Mouse (Mus musculus): ENCODE data around the gene Endog. TPM values are rescaled to one million over a fixed set of nuclear protein-coding genes. Genes with fewer than 3 reads are reported as not detected.
"Not testable (repeated sequence)": the region's sequence is repeated elsewhere in the genome, so short reads cannot be mapped to it uniquely, and the experiment has no call there.

The Endog gene
- polyA plus RNA-seq (2014; fragmentation: Nextera tagmentation; extraction: Ambion mirVana): 29.8 and 31.0 TPM in 2 replicates

GRCm38 (mm10) chr2:30171371-30171996 lies at the start of gene Endog:
Gene Endog (plus strand): TSS chr2:30171493.
- ATAC-seq (ENCODE audit: low FRiP score): peak; percentile 96
- peak within 1 kb of the TSS; percentile 93 for H3K4me2 ChIP-seq (replicated peaks)
- H3K4me3 ChIP-seq (replicated peaks; ENCODE audit: low read length): peak within 1 kb of the TSS; percentile 63
- WGBS: under 1% methylated on average over 74 of the region's 75 CpGs
- peak; percentile 88 for DNase-seq (ENCODE audit: low spot score)
- H3K27me3 ChIP-seq (ENCODE audit: control insufficient read depth, insufficient read depth, low read length): no peaks in the 10 kb centered on the region
- peak within 1 kb of the TSS; percentile 86 for H3K9ac ChIP-seq
- peak within 1 kb of the TSS; percentile 94 for H3K27ac ChIP-seq
- peaks cover 10% of the 10 kb centered on the region for H3K4me1 ChIP-seq (replicated peaks; ENCODE audit: control insufficient read depth, insufficient read depth, low read length)
- H3K9me3 ChIP-seq (ENCODE audit: control insufficient read depth, low read length): peaks cover 6% of the 10 kb centered on the region
- peaks cover 38% of the 10 kb centered on the region for H3K36me3 ChIP-seq (replicated peaks; ENCODE audit: control insufficient read depth, insufficient read depth)

- ATAC-seq (ENCODE audit: low FRiP score) (no peak), DNase-seq (ENCODE audit: low spot score) (no peak)
- peak overlapping the region; percentile 78; the same call in 1 of the 2 replicates for H3K9ac ChIP-seq
- H3K27ac ChIP-seq: no peak overlapping the region
- no peaks in the 10 kb centered on the region for H3K9me3 ChIP-seq (ENCODE audit: control insufficient read depth, low read length)
- peak overlapping the region; percentile 57; the same call in 1 of the 2 replicates for H3K4me3 ChIP-seq (replicated peaks; ENCODE audit: low read length)
- H3K27me3 ChIP-seq (ENCODE audit: control insufficient read depth, insufficient read depth, low read length): no peaks in the 10 kb centered on the region
- WGBS: 87% methylated on average over 5 of the region's 5 CpGs
- peaks cover 30% of the 10 kb centered on the region for H3K4me1 ChIP-seq (replicated peaks; ENCODE audit: control insufficient read depth, insufficient read depth, low read length)
- H3K36me3 ChIP-seq (replicated peaks; ENCODE audit: control insufficient read depth, insufficient read depth): peaks cover 9% of the 10 kb centered on the region; the same call in 1 of the 2 replicates
- H3K4me2 ChIP-seq (replicated peaks): peak overlapping the region; percentile 58
Observed at GRCm38 (mm10) chr2:30122766-30123165, 48.5 kb upstream of the Endog start.

- Histone ChIP-seq H3K4me2 (replicated peaks) (peak overlapping the region; percentile 58), H3K4me3 (replicated peaks; ENCODE audit: low read length) (peak overlapping the region; percentile 57), H3K9me3 (ENCODE audit: control insufficient read depth, low read length) (no peaks in the 10 kb centered on the region), H3K36me3 (replicated peaks; ENCODE audit: control insufficient read depth, insufficient read depth) (peaks cover 9% of the 10 kb centered on the region; the same call in 1 of the 2 replicates), H3K4me1 (replicated peaks; ENCODE audit: control insufficient read depth, insufficient read depth, low read length) (peaks cover 30% of the 10 kb centered on the region), H3K27ac (peak overlapping the region; percentile 83), H3K9ac (peak overlapping the region; percentile 78), H3K27me3 (ENCODE audit: control insufficient read depth, insufficient read depth, low read length) (no peaks in the 10 kb centered on the region)
- DNase-seq (ENCODE audit: low spot score) (peak; percentile 29), ATAC-seq (ENCODE audit: low FRiP score) (peak; percentile 76)
- WGBS: 2% methylated on average over 40 of the region's 44 CpGs
Observed at GRCm38 (mm10) chr2:30123729-30124471, 47.4 kb upstream of the Endog start.

GRCm38 (mm10) chr2:30124472-30125274 lies 46.6 kb upstream of the Endog start, which contains the start of gene Zer1:
Gene Zer1 (minus strand): TSS chr2:30124585.
- 8% methylated on average over 31 of the region's 31 CpGs for WGBS
- peaks cover 23% of the 10 kb centered on the region for H3K4me1 ChIP-seq (replicated peaks; ENCODE audit: control insufficient read depth, insufficient read depth, low read length)
- peaks cover 9% of the 10 kb centered on the region; the same call in 1 of the 2 replicates for H3K36me3 ChIP-seq (replicated peaks; ENCODE audit: control insufficient read depth, insufficient read depth)
- ATAC-seq (ENCODE audit: low FRiP score) (peak; percentile 96), DNase-seq (ENCODE audit: low spot score) (peak; percentile 90)
- peak within 1 kb of the TSS; percentile 57 for H3K4me3 ChIP-seq (replicated peaks; ENCODE audit: low read length)
- H3K9ac ChIP-seq: peak within 1 kb of the TSS; percentile 78
- H3K4me2 ChIP-seq (replicated peaks): peak within 1 kb of the TSS; percentile 58
- no peaks in the 10 kb centered on the region for H3K27me3 ChIP-seq (ENCODE audit: control insufficient read depth, insufficient read depth, low read length)
- H3K9me3 ChIP-seq (ENCODE audit: control insufficient read depth, low read length): no peaks in the 10 kb centered on the region
- H3K27ac ChIP-seq: peak within 1 kb of the TSS; percentile 83

- DNase-seq (ENCODE audit: low spot score) (peak; percentile 54), ATAC-seq (ENCODE audit: low FRiP score) (no peak)
- Histone ChIP-seq H3K4me2 (replicated peaks) (no peak overlapping the region), H3K4me3 (replicated peaks; ENCODE audit: low read length) (no peak overlapping the region), H3K9me3 (ENCODE audit: control insufficient read depth, low read length) (no peaks in the 10 kb centered on the region), H3K27ac (no peak overlapping the region), H3K36me3 (replicated peaks; ENCODE audit: control insufficient read depth, insufficient read depth) (no peaks in the 10 kb centered on the region), H3K27me3 (ENCODE audit: control insufficient read depth, insufficient read depth, low read length) (no peaks in the 10 kb centered on the region), H3K9ac (no peak overlapping the region), H3K4me1 (replicated peaks; ENCODE audit: control insufficient read depth, insufficient read depth, low read length) (peaks cover 6% of the 10 kb centered on the region)
- 31% methylated on average over 2 of the region's 2 CpGs for WGBS
Observed at GRCm38 (mm10) chr2:30128789-30129188, 42.5 kb upstream of the Endog start.

- Histone ChIP-seq H3K9ac (no peak overlapping the region), H3K27me3 (ENCODE audit: control insufficient read depth, insufficient read depth, low read length) (no peaks in the 10 kb centered on the region), H3K36me3 (replicated peaks; ENCODE audit: control insufficient read depth, insufficient read depth) (0 out of 2 replicates have a peak, but pooled peaks cover under 1% of the 10 kb centered on the region), H3K4me1 (replicated peaks; ENCODE audit: control insufficient read depth, insufficient read depth, low read length) (peaks cover 11% of the 10 kb centered on the region), H3K9me3 (ENCODE audit: control insufficient read depth, low read length) (no peaks in the 10 kb centered on the region), H3K27ac (no peak overlapping the region), H3K4me3 (replicated peaks; ENCODE audit: low read length) (no peak overlapping the region), H3K4me2 (replicated peaks) (no peak overlapping the region)
- 85% methylated on average over 4 of the region's 4 CpGs for WGBS
- ATAC-seq (ENCODE audit: low FRiP score) (no peak), DNase-seq (ENCODE audit: low spot score) (no peak)
Observed at GRCm38 (mm10) chr2:30130156-30130555, 41.1 kb upstream of the Endog start.

- H3K9ac ChIP-seq; H3K27me3 ChIP-seq (ENCODE audit: control insufficient read depth, insufficient read depth, low read length); H3K9me3 ChIP-seq (ENCODE audit: control insufficient read depth, low read length); H3K4me3 ChIP-seq (replicated peaks; ENCODE audit: low read length); H3K27ac ChIP-seq; DNase-seq (ENCODE audit: low spot score); ATAC-seq (ENCODE audit: low FRiP score); H3K4me2 ChIP-seq (replicated peaks): not testable (repeated sequence)
- WGBS: 69% methylated on average over 5 of the region's 5 CpGs
- H3K4me1 ChIP-seq (replicated peaks; ENCODE audit: control insufficient read depth, insufficient read depth, low read length): peaks cover 14% of the 10 kb centered on the region; the same call in 1 of the 2 replicates
- peaks cover 12% of the 10 kb centered on the region; the same call in 1 of the 2 replicates for H3K36me3 ChIP-seq (replicated peaks; ENCODE audit: control insufficient read depth, insufficient read depth)
Observed at GRCm38 (mm10) chr2:30131240-30131639, 40.1 kb upstream of the Endog start.

GRCm38 (mm10) chr2:30132801-30133612 lies 38.3 kb upstream of the Endog start:
- Histone ChIP-seq H3K4me3 (replicated peaks; ENCODE audit: low read length) (peak overlapping the region; percentile 76), H3K36me3 (replicated peaks; ENCODE audit: control insufficient read depth, insufficient read depth) (peaks cover 28% of the 10 kb centered on the region), H3K9ac (peak overlapping the region; percentile 82), H3K27ac (peak overlapping the region; percentile 81), H3K9me3 (ENCODE audit: control insufficient read depth, low read length) (no peaks in the 10 kb centered on the region), H3K4me2 (replicated peaks) (peak overlapping the region; percentile 66), H3K4me1 (replicated peaks; ENCODE audit: control insufficient read depth, insufficient read depth, low read length) (peaks cover 14% of the 10 kb centered on the region; the same call in 1 of the 2 replicates), H3K27me3 (ENCODE audit: control insufficient read depth, insufficient read depth, low read length) (no peaks in the 10 kb centered on the region)
- peak; percentile 15; the same call in 1 of the 2 replicates for ATAC-seq (ENCODE audit: low FRiP score)
- 23% methylated on average over 16 of the region's 16 CpGs for WGBS
- no peak for DNase-seq (ENCODE audit: low spot score)

All from hindbrain, embryonic 14.5 days (tissue).